Mouse (Mus musculus) mature B cell (primary cell): ENCODE data around the gene Nrgn.

Experiments used
- in situ Hi-C: fragments of 300-500 bp; cut with MboI; formaldehyde crosslinking; loops from 2 replicates; pipeline ENCODE4 v1.14.3; 2019

The Nrgn gene

GRCm38 (mm10) chr9:37552536-37553293 lies at the start of gene Nrgn:
Gene Nrgn, minus strand, starts transcription at chr9:37552904.
- in situ Hi-C loops: no loop called here

- in situ Hi-C loops: no loop called here
Measured at GRCm38 (mm10) chr9:37600538-37601205, 48.0 kb upstream of the Nrgn start.

DNA sequence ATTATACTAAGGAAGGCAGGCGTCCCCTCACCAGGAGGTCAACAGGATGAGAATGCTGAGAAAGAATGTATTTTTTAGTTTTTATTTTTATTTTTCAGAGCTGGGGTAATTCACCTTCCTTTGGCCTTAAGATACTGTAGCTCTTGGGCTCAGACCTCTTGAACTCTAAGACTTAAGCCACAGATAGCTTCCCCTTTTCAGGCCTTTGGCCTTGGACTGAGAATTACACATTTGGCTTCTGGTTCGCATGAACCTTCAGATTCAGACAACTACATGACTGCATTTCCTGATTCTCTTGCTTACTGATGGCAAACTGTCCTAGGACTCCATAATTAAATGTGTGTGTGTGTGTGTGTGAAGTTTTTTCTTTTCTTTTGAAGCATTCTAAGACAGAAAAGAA lies 45.9 kb upstream of the Nrgn start:
- in situ Hi-C loops: no loop called here

DNA sequence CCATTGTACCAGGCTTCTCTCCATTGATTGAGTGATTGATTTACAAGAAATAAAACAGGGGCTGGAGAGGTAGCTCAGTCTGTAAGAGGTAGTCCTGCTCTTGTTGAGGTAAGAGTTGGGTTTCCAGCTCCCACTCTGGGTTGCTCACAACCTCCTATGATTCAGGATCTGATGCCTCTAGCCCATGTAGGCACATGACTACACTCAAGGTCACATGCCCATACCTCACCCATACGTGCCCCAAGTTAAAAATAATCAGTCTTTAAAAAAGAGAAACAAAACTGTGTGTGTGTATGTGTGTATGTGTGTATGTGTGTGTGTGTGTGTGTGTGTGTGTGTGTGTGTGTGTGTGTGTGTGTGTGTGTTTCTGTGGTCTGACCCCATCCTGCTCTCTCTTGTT lies 42.9 kb upstream of the Nrgn start:
- in situ Hi-C loops: no loop called here

- in situ Hi-C loops: no loop called here
Measured at GRCm38 (mm10) chr9:37593690-37594089, 41.0 kb upstream of the Nrgn start.

- in situ Hi-C loops: no loop called here
Measured at GRCm38 (mm10) chr9:37592633-37593032, 39.9 kb upstream of the Nrgn start.

GRCm38 (mm10) chr9:37592025-37592424 lies 39.3 kb upstream of the Nrgn start:
- in situ Hi-C loops: no loop called here

DNA sequence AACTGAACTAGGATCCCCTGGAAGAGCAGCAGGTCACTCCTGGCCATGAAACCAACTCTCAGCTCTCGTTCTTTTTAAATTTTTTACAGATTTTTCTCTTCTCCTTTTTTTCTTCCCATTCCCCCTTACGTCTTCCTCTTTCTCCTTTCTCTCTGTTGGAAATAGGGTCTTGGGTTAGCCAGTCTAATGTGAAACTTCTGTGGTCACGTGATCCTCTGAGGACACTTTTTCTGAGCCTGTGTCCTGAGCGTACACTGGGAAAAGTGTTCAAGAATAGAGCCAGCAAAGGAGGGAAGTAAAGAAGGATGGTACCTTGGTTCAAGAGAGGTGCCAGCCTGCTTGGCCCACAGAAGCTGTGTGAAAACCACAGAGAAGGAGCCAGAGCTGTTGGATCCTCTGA lies 37.7 kb upstream of the Nrgn start:
- in situ Hi-C loops: no loop called here

DNA sequence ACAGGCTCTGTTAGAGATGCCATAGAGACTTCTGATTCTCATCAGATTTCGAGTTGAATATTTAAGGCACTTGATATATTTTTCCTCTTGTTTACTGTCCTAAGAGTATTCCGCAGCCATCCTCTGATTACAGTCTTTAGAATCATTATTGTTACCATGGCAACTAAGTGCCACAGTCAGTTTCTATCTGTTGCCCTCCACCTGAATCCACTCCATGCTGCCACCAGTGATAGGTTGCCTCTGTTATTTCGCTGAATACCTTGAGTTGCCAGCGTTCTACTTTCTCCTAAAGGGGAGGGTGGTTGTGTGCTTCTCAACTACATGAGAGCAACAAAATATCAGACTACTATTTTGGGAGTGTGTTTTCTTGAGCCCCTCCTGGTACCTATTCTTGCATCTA lies 34.0 kb upstream of the Nrgn start:
- in situ Hi-C loops: no loop called here

DNA sequence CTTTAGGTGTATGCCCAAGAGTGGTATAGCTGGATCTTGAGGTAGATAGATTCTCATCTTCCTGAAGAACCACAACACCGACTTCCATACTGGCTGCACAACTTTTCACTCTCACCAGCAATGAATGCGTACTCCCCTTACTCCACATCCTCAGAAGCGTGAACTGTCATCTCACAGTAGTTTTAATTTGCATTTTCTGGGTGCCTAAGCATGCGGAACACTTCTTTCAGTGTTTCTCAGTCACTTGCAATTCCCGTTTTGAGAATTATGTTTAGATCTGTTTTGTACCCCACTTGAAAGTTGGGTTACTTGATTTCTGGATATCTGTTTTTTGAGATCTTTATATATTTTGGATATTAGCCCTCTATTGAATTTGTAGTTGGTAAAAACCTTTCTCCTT lies 30.9 kb upstream of the Nrgn start:
- in situ Hi-C loops: no loop called here

GRCm38 (mm10) chr9:37576436-37576930 lies 23.8 kb upstream of the Nrgn start:
- in situ Hi-C loops: no loop called here

- in situ Hi-C loops: no loop called here
Measured at GRCm38 (mm10) chr9:37572204-37572876, 19.6 kb upstream of the Nrgn start.

- in situ Hi-C loops: no loop called here
Measured at GRCm38 (mm10) chr9:37569231-37569835, 16.6 kb upstream of the Nrgn start.

DNA sequence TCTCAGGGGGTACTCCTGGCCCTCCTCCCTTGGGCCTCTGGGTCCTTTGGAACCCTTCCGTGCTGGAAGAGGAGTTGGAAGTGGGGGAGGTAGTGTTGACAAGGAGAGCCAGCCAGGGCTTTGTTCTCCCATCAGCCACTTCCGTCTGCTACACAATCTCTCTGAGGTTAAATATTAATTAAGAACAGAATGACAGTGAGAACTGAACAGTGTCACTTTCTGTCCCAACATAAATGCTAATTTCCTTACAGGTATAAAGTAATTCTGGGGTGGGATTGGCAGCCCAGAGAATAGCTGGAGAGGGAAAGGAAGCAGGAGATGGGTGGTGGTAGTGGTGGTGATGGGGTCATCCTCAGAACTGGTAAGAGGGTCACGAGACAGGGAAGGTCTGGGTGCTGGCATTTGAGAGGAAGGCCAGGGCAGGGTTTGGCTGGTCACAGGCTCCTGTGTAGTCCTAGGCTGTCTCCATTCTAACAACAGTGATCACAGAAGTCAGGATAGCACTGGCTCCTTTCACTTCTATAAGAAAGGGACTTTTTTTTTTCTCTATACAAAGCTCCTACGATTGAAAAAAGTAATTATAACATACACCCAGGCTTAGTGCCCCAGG lies 16.0 kb upstream of the Nrgn start:
- in situ Hi-C loops: no loop called here

DNA sequence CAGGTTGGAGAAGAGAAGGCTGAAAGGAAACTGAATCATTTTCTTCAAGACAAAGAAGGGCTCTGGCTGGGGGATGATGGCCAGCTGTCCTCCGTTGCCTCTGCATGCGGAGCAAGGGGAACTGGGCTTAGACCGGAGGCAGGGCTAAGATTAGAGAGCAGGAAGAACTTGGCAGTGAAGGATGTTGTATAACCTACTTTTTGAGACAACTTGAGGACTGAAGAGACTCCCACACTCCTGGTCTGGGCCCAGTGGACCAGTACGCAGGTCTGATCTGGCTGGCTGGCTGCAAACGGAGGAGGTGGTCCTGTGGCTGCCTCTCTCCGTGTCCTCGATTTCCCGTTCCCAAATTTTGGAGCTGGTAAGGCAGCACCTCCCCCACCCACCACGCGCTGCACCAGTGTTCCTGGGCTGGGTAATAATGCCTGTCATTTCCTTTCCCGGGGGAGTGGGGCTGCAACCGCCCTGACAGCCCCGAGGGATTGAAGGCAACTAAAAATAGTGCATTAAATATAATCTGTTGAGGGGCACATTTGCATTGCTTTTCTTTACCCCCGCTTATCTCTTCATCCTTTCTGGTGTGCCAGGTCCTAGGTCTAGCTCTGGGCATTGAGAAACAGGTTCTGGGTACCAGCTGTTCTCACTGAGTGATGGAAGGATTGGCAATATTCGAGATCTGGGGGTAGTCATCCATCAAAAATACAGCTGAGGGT lies 15.3 kb upstream of the Nrgn start:
- in situ Hi-C loops: no loop called here

- in situ Hi-C loops: no loop called here
Measured at GRCm38 (mm10) chr9:37567454-37567853, 14.8 kb upstream of the Nrgn start.

GRCm38 (mm10) chr9:37567019-37567418 lies 14.3 kb upstream of the Nrgn start:
- in situ Hi-C loops: no loop called here

- in situ Hi-C loops: no loop called here
Measured at GRCm38 (mm10) chr9:37563805-37564204, 11.1 kb upstream of the Nrgn start.

DNA sequence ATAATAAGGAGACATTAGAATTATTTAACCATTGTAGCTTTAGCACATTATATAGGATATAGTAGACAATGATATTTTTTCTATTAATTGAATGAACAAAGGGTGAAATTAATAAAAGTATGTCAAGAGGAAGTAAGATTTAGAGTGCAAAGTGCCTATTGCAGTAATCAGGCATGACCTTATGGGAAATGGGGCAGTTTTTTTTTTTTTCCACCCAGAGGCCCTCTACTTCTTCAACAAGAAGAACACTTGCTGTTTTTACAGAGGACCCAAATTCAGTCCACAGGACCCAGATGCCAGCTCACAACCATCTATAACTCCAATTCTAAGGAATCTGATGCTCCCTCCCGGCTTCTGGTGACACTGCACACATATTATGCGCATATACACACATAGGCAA lies 7.9 kb upstream of the Nrgn start:
- in situ Hi-C loops: no loop called here

DNA sequence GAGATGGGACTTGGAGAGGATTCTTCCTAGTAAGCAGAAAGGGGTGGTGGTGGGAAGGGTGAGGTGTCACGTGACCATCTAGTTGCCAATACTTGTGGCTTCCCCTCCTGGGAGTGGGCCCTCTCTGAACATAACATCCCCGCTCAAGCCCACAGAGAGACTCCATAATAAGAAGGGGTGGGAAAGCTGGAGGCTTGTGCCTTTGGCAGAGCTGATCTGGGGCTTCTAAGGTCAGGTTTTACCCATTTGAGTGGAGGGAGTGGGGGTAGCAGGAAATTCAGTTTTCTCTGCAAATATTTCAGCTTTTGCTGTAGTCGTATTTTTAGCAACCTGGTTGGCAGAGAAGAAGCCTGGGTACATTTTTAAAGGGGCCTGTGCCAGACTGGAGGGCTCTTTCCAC lies 3.7 kb upstream of the Nrgn start:
- in situ Hi-C loops: no loop called here
